Mouse (Mus musculus) heart, adult 8-10 months (tissue): ENCODE measurements around the gene Sema4d. TPM values are rescaled to one million over a fixed set of nuclear protein-coding genes. Genes with fewer than 3 reads are reported as not detected.
A peak's percentile ranks its signal among the peaks of the same experiment; 100 is the strongest.

Source experiments
- DNase-seq: peaks from one replicate; pipeline ENCODE4 v3.0.0; 2022; ENCODE audit warnings: low spot score
- total RNA-seq, 4 experiments: library from RNA; stranded (reverse); gene quantifications; 2 replicates each; pipeline ENCODE4 v1.2.4; 2022

Gene Sema4d
- total RNA-seq, 4 experiments from 2014 or later, result 56.5 to 72.3 (median 68.6) TPM

GRCm38 (mm10) chr13:51814646-51815045 lies 21.1 kb upstream of the Sema4d start:
- DNase-seq, result no peak

DNA sequence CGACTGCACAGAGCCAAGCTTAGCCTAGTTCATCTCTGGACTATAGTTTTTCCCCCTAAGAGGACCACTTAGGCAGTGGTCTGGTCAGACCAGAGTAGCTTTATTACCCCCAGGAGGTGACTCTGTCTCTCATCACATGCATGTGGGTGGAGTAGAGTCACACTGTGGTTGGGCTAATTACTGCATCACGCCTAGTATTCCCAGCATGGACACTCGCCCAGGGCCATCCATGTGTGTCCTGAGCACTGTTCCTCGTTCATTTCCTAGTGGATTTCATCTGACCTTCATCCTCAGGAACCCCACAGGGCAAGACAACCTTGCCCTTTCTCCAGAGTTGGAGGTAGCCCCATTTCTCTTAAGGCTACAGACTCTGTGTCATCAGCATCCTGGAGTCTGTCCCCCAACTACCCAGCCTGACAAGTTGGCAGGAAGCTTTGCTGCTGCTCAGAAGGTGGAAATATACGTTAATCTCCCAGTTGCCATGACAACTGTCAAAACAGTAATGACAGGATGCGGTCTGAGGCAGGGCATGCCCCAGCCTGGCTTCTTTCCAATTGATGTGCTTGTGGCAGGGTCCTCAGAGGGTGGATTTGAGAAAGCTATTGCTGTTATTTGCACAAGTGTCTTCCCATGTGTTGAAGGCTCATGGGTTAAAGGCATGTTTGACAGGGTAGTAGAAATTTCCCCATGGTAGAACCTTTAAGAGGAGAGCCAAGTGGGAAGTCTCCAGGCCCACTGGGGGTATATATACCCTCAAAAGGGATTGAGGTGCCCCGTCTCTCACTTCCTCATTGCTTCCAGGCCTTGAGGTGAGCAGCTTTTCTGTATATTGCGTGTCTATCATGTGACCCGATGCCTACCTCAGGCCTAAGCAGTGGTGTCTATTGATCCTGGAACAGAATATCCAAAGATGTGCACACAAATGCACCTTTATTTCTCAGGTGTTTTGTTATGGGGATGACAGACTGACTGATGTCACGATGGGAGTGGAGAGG lies 20.4 kb upstream of the Sema4d start:
- no peak for DNase-seq

- DNase-seq, result no peak
Observed at GRCm38 (mm10) chr13:51808141-51808540, 14.6 kb upstream of the Sema4d start.

- DNase-seq, result no peak
Observed at GRCm38 (mm10) chr13:51806220-51806619, 12.7 kb upstream of the Sema4d start.

DNA sequence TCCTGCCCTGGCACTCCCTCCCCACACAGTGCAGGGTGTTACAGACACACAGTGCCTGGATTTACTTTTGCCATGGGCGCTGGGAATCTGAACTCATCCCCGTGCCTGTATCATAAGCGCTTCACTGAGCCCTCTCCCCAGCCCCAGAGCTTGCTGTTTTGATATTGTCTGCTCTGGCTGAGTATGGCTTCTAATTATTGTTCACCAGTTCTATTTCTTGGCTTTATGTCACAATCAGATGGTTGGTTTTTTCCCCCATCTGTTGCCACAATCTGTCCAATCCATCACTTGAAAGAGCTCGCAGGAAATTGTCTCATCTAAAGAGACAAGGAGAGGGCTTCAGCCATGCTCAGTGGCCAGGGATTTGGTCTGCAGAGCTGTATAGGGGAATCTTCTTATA lies 12.1 kb upstream of the Sema4d start:
- DNase-seq, result no peak

DNA sequence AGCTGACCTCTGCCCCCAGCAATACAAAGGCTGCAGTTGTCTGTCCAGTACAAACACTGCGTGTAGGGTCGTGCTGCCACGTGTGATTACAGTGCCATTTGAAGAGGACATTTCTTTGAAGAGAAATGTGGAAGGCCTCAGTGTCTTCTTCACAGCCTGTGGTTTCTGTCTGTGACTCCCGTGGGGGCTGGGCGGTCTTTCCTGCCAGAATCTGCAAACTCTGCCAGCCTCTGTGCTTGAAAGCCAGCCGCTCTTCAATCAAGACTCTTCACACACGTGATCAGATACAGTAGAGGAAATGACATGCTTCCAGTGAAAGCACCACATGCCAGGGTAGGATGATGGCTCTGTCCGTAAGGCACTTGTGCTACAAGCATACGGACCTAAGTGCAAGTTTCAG lies 7.4 kb upstream of the Sema4d start:
- DNase-seq, result no peak

DNA sequence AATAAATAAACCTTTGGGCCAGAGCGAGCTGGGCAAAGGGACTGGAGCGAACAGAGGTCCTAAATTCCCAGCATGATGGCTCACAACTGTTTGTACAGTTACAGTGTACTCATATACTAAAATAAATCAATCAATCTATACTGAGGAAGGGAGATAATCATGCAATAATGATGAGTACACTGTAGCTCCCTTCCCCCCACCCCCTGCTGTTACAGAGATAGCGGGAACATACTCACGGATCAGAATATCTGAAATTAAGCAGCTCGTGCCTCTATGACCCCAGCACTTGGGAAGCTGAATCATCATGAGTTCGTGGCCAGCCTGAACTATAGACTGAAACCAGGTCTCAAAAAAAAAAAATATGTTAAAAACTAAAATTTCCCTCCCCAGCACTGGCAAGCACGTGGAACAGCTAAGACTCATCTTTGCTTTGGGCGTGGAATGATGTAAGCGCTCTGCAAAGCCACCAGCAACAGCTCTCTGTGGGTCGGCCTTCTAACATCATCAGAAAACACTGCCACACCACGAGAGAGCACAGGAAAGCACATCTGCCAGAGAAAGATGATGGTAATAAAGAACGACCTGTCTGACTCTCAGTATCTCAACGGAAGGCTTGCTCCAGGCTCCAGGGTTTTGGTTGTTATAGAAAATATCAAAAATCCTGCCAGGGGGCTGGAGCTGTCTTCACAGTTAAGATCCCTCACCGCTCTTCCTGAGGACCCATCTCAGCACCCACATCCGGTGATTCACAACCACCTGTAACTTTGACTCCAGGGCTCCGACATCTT lies 6.4 kb upstream of the Sema4d start:
- DNase-seq, result no peak

DNA sequence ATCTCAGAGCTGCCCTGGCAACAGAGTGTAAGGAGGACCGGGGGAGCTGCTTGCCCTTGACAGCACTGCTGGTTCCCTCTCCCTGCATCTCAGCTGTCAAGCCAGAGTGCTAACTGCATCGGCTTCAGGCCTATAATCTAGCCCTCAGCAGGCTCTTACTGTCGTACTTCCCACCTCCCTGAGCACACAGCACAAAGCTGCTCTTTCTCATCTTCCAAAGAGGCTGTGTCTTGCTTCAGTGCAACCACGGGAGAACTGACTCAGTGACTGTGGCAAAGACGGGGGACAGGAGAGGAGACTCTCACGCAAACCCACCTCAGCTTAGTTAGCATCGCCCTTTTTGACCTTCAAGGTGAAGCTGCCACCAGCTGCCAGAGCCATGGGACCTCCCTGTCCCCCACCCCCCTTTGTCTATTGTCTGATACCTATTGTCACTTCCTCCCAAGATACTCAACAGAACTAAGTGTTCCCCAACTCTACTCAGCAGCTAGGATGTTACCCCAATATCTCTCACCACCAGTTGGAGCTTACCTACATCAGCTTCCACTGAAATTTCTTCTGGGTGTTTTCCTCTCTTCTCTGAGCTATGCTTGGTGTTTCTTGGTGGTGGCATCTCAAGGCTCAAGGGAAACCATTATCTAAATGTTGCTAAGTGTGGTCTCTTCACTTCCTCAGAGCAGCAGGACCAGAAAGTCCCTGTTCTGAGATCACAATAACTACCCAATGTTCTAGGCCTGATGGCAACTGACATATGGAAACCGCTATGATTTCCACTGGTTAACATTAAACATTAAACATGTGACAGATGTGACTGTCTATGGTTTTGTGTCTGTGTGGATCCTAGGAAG lies 4.6 kb upstream of the Sema4d start:
- DNase-seq, result no peak

DNA sequence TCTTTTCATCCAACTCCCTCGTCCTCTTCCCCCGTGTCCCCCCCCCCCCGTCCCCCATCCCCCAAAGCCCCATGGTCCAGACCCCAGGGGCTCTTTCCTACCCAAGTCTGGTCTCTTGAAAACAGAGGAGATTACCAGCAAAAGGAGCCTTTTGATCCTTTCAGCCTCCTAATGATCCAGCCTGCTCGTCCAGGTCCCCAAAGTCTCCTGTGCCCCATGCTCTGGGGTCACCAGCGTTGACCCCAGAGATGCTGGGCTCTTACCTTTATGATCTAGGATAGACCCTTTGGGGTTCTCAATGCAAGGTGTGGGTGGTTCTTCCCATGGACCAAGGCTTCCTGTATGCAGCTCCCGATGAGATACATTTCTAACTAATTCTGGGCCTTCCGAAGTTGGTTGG lies 401 bp upstream of the Sema4d start:
- no peak for DNase-seq

DNA sequence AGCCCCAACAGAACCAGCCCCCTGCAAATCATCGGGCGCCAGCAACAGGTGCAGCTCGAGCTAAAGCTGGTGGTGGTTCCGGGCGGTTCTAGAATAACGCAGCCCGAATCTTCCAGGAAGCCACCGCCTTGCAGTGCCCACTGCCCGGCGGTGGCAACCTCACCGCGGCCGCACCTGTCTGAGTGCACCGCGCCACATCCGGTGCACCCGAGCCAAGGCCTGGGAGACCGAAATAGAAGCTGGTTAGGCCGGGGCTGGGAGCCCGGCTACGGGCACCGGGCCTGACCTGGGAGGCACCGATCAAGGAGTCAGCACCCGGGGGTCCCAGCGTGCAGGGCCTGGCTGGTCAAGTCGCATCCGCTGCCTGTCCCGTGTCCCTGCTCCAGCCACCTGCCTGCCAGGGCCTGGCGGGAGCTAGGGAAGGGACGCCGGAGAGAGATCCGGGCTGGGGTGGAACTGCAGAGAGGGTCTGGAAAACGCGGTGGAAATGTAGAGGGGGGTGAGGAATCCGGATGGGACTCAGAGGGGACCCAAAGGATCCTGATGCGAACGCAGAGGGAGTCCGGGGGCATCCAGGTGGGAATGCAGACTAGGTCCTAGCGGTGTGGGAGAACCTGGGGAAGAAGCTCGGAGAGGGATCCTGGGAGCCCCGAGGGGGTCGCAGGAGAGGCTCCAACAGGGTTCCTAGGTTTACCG lies 670 bp downstream of the Sema4d start:
- peak; percentile 35 for DNase-seq

GRCm38 (mm10) chr13:51792135-51792573 lies 1.4 kb downstream of the Sema4d start:
- no peak for DNase-seq

GRCm38 (mm10) chr13:51791604-51792003 lies 1.9 kb downstream of the Sema4d start:
- DNase-seq, result no peak

DNA sequence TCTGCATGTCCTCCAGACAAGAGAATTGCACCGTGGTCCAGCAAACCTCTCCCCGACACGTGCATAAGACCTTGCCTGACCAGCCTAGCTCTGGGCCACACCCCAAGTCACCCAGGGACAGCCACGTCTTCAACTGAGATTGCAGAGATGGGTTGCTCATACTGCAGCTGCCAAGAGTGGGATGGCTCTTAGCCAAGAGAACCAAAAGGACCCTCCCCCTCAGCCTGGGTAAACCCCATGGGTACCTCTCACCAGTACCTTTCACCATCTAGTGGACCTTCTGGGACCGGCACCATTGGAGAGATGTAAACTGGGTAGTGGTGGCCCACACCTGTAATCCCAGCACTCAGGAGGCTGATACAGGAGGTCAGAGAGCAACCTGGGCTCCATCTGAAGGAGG lies 2.8 kb downstream of the Sema4d start:
- DNase-seq, result no peak

DNA sequence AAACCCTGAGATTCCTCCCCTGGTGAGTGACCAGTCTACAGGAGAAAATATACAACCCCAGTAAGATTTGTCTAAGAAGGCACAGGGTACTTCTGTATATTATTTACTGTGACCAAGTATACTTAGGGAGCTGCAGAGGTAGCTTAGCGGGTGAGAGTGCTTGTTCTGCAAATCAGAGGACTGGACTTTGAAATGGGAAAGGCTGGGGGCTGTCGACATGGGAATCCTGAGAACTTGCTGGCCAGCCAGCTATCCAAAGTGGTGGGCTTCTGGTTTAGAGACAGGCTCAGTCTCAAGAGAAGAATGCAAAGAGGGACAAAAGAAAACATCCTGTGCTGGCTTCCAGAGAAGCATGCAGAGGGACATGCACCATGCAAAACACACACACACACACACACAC lies 5.7 kb downstream of the Sema4d start:
- no peak for DNase-seq

DNA sequence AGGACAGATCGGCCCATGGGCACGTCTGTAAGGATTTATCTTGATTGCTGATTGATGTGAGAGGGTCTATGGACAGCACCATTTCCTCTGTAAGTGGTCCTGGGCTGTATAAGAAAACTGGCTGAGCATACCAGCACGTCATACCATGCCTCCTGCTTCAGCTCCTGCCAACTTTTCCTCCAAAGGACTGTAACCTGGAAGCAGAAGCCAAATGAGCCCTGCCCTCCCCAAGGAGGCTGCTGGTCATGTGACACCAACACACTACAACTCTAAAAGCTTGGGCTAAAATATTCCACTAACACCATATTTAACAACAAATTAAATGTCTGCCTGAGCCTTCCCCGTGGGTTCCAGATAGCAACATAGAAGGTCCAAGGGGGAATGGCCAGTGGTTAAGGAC lies 6.9 kb downstream of the Sema4d start:
- DNase-seq, result no peak

DNA sequence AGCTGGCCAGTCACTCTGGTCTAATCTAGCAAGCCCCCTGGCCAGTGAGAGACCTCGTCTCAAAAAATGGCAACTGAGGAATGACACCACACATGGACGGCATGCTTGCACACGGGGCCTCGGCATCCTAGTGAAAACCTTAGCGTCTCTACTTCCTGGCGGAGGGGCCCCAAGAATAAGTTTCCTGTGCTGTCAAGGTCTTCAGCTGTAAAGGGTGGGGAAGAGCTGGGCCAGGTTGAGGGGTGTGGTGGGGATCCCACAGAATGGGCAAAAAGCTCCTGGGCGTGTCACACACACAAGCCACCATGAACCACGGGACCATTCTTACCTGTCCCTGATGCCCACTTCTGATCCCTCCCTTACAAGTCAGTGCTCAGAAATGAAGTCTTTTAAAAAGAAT lies 9.1 kb downstream of the Sema4d start:
- no peak for DNase-seq

- DNase-seq, result no peak
Observed at GRCm38 (mm10) chr13:51783857-51784256, 9.7 kb downstream of the Sema4d start.

DNA sequence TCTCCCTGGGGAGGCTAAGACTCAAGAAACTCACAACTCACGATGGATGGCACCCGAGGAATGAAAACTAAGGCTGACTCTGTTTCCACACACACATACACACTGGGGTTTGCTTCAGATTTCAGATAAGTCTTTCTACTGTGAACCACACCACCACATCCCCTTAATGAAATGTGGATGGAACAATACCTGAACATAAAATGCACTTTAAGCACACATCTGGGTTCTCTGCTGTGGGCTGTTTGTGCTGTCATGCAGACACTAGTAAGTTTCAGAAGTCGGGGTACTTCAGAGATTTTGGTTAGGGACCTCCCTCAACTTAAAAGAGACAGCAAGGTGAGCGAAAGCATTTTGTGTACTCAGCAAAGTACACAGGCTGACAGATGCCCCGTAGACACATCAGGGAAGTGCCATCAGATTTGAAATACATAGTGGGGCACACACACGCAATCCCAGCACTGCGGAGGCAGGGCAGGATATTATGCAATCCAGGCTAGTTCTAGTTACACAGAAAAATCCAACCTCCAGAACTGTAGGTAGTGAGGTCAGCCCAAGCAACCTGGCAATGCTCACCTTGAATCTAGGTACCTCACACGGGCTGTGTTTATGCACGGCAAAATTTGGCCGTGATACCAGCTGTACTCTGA lies 12.9 kb downstream of the Sema4d start:
- DNase-seq, result no peak

DNA sequence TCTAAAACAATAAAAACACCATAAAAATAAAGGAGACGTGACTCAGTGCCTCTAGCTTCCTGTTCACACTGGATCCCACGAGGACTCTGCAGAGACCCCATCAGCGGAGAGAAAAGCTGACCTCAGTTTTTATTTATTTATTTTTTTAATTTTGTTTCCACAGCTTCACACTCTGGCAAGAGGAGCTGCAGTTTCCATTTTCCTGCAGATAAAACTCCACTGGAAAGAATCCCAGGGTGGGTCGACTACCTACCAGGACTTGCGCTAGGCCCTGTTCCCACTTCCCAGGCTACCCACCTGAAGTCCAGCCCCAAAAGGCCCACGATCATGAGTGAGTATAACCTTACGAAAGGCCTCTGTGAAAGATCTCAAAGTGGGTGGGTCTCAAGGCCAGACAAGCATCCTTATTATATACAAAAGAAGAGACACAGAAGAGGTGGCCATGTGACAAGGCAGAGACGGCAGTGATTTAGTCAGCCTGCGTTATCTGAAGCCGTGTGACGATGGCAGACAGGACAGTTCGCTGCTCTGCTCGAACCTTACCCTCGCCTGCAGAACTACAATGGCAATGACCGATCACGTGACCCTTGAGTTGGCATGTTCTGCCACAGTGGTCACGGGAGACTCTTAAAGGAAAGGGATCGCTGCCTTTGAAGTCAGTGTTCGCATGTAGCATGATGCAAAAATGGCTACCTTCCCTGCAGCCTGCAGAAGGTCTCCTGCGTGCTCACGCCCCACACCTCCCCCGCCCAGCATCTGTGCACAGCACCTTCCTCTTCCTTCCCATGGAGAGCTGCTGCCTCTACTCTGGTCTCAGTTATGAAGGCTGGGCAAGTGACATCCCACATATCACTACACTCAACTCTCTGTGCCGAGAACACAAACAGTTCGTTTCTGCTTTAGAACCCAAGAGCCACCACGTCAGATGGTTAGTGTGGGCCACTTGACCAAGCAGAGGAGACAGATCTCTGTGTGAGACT lies 14.3 kb downstream of the Sema4d start:
- no peak for DNase-seq
